Mouse (Mus musculus) heart, postnatal 0 days (tissue): ENCODE measurements around the gene Rnf19b.

Experiments
- CTCF ChIP-seq: IDR thresholded peaks from 2 replicates; pipeline ENCODE4 v1.5.1; 2016; ENCODE audit warnings: antibody characterized with exemption, control low read depth, low read depth
- EP300 ChIP-seq: IDR thresholded peaks from 2 replicates; pipeline ENCODE4 v1.6.1; 2016; ENCODE audit warnings: antibody characterized with exemption, low read depth

GRCm38 (mm10) chr4:129095276-129095675, 37.2 kb downstream of the Rnf19b start:
- TF ChIP-seq CTCF (no peak), EP300 (no peak)
